ENCODE assay signal across 12 mouse cellular contexts in genomic region chr3:101708821-101709220, GRCm38 (mm10).
DNase-seq lines count a peak whose midpoint lies in the region; ATAC-seq and TF ChIP-seq lines count a peak whose summit lies in the region.
"Had no signal": no experiment of that assay in that cellular context is flagged by ENCODE, and none has a peak within 500 bp of the region (broad histone marks: within the 10 kb centered on the region; RNA-seq: fewer than 3 reads in every experiment).

No protein-coding gene starts in this region.

- DNase-seq in heart, adult 11 months, result peak; percentile 83
- no peak for DNase-seq in kidney, postnatal 0 days (ENCODE audit: low spot score)
- no peak for DNase-seq in kidney, postnatal 14 days
- DNase-seq in cerebellum, postnatal 10 days, result peak; percentile 43 to 51
- DNase-seq in thymus, adult 18-20 months, result no peak
- no peak for DNase-seq in forebrain, embryonic 10.5 days (ENCODE audit: extremely low spot score, low spot score)
- DNase-seq: thymus, postnatal 25 days had no signal

- H3K27ac ChIP-seq in heart, embryonic 11.5 days (ENCODE audit: low read depth, low read length), result no peak overlapping the region
- peak overlapping the region; percentile 31; the same call in 1 of the 2 replicates for H3K27ac ChIP-seq in kidney, postnatal 0 days
- H3K27ac ChIP-seq in midbrain, embryonic 13.5 days, result peak overlapping the region; percentile 1; the same call in 1 of the 2 replicates
- H3K27ac ChIP-seq in forebrain, embryonic 10.5 days, result no peak overlapping the region; the same call in 1 of the 2 replicates
- H3K27ac ChIP-seq: hindbrain, embryonic 10.5 days had no signal

- no peak overlapping the region for H3K4me2 ChIP-seq in heart, embryonic 11.5 days
- H3K4me2 ChIP-seq in kidney, postnatal 0 days (ENCODE audit: low read length), result no peak overlapping the region
- no peak overlapping the region for H3K4me2 ChIP-seq in midbrain, embryonic 13.5 days (replicated peaks)

- no peaks in the 10 kb centered on the region for H3K9me3 ChIP-seq in heart, embryonic 11.5 days (replicated peaks; ENCODE audit: control insufficient read depth, low read length)
- no peaks in the 10 kb centered on the region for H3K9me3 ChIP-seq in kidney, postnatal 0 days (replicated peaks; ENCODE audit: low read length)
- no peaks in the 10 kb centered on the region for H3K9me3 ChIP-seq in midbrain, embryonic 13.5 days
- H3K9me3 ChIP-seq in forebrain, embryonic 10.5 days, result no peaks in the 10 kb centered on the region
- H3K9me3 ChIP-seq: G1E; hindbrain, embryonic 10.5 days had no signal

- TF ChIP-seq CTCF in kidney, postnatal 0 days (IDR thresholded peaks at IDR 0.05; ENCODE audit: low read depth), result no peak

- no peak overlapping the region for H3K4me3 ChIP-seq in heart, embryonic 11.5 days (ENCODE audit: low read depth, low read length)
- H3K4me3 ChIP-seq in kidney, postnatal 0 days (replicated peaks; ENCODE audit: low read depth, low read length), result no peak overlapping the region
- no peak overlapping the region for H3K4me3 ChIP-seq in midbrain, embryonic 13.5 days (replicated peaks)
- H3K4me3 ChIP-seq in forebrain, embryonic 10.5 days, result no peak overlapping the region
- H3K4me3 ChIP-seq: hindbrain, embryonic 10.5 days had no signal

- H3K36me3 ChIP-seq in heart, embryonic 11.5 days (ENCODE audit: control insufficient read depth, insufficient read depth, low read length), result no peaks in the 10 kb centered on the region
- no peaks in the 10 kb centered on the region for H3K36me3 ChIP-seq in kidney, postnatal 0 days (ENCODE audit: insufficient read depth, low read length)
- H3K36me3 ChIP-seq in midbrain, embryonic 13.5 days, result no peaks in the 10 kb centered on the region
- no peaks in the 10 kb centered on the region for H3K36me3 ChIP-seq in forebrain, embryonic 10.5 days (replicated peaks)
- H3K36me3 ChIP-seq: G1E; hindbrain, embryonic 10.5 days had no signal

- no peak overlapping the region; the same call in 1 of the 2 replicates for H3K9ac ChIP-seq in heart, embryonic 11.5 days (ENCODE audit: low read depth, low read length)
- H3K9ac ChIP-seq in kidney, postnatal 0 days (ENCODE audit: low read depth, low read length), result no peak overlapping the region
- H3K9ac ChIP-seq in midbrain, embryonic 13.5 days (replicated peaks), result no peak overlapping the region

- 88% methylated on average over 8 of the region's 8 CpGs for WGBS in heart, embryonic 11.5 days (ENCODE audit: insufficient replicate concordance)
- WGBS in kidney, postnatal 0 days, result 68% methylated on average over 8 of the region's 8 CpGs
- 76% methylated on average over 8 of the region's 8 CpGs for WGBS in midbrain, embryonic 13.5 days
- WGBS in forebrain, embryonic 10.5 days, result 83% methylated on average over 8 of the region's 8 CpGs

- H3K4me1 ChIP-seq in heart, embryonic 11.5 days (ENCODE audit: control insufficient read depth, insufficient read depth, low read length), result peaks cover 68% of the 10 kb centered on the region
- peaks cover 21% of the 10 kb centered on the region for H3K4me1 ChIP-seq in kidney, postnatal 0 days (replicated peaks; ENCODE audit: insufficient read depth, low read length)
- peaks cover 39% of the 10 kb centered on the region for H3K4me1 ChIP-seq in midbrain, embryonic 13.5 days (replicated peaks)
- H3K4me1 ChIP-seq in forebrain, embryonic 10.5 days, result peaks cover 43% of the 10 kb centered on the region

- ATAC-seq in heart, embryonic 11.5 days (replicated peaks; ENCODE audit: insufficient number of reproducible peaks, low FRiP score, low TSS enrichment), result no peak
- no peak for ATAC-seq in kidney, postnatal 0 days (replicated peaks; ENCODE audit: low FRiP score, low read depth)
- no peak for ATAC-seq in midbrain, embryonic 13.5 days
- ATAC-seq: lung, postnatal 0 days had no signal

- H3K27me3 ChIP-seq in heart, embryonic 11.5 days (ENCODE audit: control insufficient read depth, insufficient read depth, low read length), result no peaks in the 10 kb centered on the region
- H3K27me3 ChIP-seq in kidney, postnatal 0 days (ENCODE audit: insufficient read depth, low read length), result no peaks in the 10 kb centered on the region
- H3K27me3 ChIP-seq in midbrain, embryonic 13.5 days, result no peaks in the 10 kb centered on the region
- peaks cover under 1% of the 10 kb centered on the region; the same call in 1 of the 2 replicates for H3K27me3 ChIP-seq in forebrain, embryonic 10.5 days (ENCODE audit: poor library complexity, severe bottlenecking)

Comparison
In these comparisons a context has a peak if more than half of its experiments do, and no peak if none do; other contexts are left out.
1. DNase-seq: peak in heart, adult 11 months (single experiment) and cerebellum, postnatal 10 days (2 of 2); none in kidney, postnatal 0 days (single experiment), kidney, postnatal 14 days (single experiment), thymus, adult 18-20 months (0 of 2) and forebrain, embryonic 10.5 days (single experiment).
2. H3K27ac ChIP-seq: peak in kidney, postnatal 0 days (single experiment) and midbrain, embryonic 13.5 days (single experiment); none in heart, embryonic 11.5 days (single experiment) and forebrain, embryonic 10.5 days (single experiment).